Mouse (Mus musculus) urinary bladder, postnatal 14 days (tissue): ENCODE results near the gene Xylb.
"Not testable (repeated sequence)": the region's sequence is repeated elsewhere in the genome, so short reads cannot be mapped to it uniquely, and the experiment has no call there.

Experiments
- DNase-seq: peaks from one replicate; pipeline ENCODE4 v3.0.0; 2021; ENCODE audit warnings: low spot score

Gene Xylb

DNA sequence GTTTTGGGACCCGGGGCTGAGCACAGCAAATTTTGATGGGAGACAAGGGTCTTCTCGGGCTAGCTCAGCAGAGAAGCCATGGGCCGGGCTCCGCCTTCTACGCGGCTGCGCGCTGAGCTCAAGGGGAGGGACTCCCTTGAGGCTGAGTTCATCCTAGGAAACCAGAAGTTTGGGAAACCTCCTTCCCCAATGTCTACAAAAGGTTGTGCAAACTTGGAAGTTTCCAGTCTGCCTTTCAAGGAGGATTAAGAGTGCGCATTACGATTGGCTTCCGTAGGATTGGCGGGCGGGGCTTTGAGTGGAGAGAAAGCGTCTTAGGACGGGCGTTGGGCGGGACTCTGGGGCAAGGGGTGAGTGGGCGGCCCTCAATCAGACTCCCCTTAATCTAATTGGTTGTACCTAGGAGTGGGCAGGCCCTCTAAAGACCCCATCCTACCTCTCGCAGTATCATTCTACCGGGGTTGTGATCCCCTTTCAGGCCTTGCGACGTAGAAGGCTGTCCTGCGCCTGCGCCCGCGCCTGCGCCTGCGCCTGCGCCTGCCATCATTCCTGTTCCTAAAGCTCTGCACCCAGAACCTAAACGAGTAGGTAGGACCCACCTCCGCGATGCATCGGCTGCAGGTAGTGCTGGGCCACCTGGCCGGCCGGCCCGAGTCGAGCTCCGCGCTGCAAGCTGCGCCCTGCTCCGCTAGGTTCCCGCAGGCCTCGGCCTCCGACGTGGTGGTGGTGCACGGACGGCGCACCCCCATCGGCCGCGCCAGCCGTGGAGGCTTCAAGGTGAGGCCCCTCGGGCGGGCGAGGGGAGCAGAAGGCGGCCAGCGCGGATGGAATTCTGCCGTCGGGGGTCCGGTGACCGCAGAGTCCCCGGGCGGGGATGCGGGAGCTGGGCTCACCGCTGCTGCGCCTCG is 16.0 kb upstream of the Xylb start, which contains the start of gene Myd88:
TSS of gene Myd88 (minus strand) at position 503 of the 908 bp plus-strand sequence.
- peak; percentile 98 for DNase-seq

DNA sequence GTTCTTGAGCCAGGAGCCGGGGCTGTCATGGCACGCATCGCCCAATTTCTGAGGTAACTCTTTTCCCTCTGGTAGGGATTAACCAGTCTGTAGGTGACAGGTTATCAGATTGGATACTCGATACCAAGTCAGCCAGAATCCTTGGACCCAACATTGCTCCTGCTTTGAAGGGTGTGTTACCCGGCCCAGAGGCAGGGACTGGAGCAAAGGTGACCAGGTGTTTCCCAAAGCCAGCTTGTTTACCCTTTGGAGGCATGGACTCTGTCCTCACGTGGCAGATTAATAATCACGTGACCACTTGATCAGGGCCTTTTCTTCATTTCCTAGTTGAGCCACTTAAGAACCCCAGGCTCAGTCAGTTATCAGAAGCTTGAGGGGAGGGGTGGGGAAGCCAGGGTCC is 14.5 kb upstream of the Xylb start:
- no peak for DNase-seq

DNA sequence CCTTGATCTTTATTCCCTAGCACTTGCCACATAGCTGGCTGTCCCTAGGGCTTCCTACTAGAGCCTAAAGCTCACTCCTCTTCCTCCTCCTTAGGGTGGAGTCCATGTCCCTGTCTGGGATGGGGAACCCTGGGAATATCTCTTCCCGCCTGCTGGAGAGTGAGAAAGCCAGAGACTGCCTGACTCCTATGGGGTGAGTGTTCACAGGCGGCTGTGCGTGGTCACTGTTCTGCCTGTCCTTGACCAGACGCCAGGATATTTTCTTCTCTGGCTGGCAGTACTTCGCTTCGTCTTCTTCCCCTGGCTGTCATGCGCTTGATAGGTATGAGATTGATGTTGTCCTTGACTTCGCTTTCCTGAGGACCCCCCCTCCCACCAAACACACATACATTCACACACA is 10.8 kb upstream of the Xylb start:
- no peak for DNase-seq

DNA sequence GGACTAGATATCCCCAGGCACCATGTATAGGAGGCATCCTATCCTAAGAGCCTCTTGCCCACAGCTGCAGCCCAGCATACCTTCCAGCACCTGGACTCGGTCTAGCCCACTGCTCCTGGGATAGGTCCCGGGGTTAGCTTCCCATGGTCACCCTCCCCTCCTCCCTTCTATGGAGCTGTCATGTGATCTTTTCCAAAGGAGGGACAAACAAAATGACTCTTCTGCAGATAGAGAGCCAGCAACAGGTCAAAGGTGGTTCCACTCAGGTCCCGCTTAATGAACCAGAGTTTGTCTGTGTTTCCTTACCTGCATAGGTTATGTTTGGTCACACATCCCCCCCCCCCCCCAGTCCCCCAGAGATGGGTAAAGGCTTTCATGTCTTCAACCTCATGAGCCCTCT is 6.7 kb upstream of the Xylb start:
- DNase-seq, result no peak

DNA sequence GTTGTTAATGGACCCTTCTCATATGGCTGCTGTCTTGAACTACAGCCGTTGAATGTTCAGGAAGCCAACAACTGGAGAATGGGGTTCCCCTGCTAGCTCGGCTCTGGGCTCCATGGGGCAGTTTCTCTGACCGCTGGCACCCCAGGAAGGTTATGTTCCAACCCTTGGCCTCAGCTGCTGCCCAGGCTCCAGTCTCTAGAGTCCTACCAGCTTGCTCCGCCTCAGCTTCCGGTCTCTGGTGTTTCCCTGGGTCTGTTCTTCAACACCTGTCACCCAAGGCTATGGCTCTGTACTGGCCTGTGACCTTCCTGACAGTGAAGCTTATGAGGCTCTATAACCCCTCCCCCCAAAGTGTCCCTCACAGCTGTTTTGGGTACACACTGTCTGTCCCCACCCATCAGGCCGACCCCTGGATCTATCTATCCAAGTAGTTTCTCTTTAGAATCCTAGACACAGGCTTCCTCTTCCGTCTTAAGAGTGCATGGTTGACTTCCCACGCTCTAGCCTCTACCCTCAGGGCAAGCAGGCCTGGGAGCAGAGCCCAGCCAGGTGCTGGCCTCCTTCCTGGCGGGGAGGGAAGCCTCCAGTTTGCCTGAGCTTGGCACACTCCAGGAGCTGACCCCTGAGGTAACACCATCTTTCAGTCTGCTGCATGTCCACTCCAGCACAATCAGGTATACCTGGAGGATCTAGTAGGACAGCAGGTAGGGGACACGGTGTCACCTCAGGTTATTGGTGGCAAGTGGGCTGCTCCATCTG is 6.1 kb upstream of the Xylb start:
- DNase-seq, result peak; percentile 40

DNA sequence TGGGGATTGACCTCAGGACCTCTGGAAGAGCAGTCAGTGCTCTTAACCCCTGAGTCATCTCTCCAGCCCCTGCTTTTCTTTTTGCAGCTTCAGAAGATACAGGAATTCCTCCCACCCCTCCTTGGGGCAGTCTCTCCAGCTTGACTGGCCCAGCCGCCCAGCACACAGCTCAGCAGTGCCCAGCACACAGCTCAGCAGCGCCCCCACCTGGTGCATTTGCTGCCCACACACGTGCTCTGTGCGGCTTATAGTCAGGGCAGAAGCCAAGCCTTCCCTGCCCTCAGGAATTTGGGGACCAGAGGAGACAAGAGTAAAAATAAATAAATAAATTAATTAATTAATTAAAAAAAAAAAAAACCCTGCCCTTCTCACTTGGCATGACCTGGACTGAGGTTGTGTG is 5.1 kb upstream of the Xylb start:
- peak; percentile 85 for DNase-seq

DNA sequence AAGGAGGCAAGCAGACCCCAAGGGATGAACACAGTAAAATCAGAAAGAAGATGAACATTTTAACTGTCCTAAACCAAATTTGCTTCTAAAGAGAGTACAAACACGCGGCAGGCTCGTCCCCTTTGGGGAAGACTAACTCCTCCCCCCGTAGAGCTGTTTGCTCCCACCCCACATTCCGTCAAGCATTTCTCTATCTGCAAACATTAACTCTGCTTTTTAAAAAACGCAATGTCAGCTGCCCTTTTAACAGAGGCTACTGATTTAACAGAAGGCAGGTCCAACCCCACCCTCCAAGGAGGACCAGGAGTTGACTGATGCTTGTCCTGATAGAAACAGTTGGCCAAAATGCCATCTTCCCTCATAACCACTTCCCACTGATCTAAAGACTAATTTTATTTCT is 3.3 kb upstream of the Xylb start:
- DNase-seq, result no peak

DNA sequence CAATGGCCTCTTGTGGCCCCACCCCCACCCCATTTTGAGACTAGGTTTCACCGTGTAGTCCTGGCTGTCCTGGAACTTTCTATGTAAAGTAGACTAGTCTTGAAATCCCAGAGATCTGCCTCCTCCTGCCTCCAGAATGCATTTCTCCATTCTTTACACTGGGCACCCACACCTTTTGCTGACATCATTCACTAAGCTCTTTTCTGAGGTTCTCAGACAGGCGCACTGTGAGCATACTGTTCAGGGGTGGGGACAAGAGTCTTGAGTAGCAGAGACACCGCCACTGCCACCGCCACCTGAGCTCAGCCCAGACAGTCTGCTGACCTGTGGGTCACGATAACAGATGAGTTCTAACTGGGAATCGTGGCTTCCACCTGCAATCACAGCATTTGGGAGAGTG is 1.2 kb upstream of the Xylb start:
- DNase-seq, result no peak

DNA sequence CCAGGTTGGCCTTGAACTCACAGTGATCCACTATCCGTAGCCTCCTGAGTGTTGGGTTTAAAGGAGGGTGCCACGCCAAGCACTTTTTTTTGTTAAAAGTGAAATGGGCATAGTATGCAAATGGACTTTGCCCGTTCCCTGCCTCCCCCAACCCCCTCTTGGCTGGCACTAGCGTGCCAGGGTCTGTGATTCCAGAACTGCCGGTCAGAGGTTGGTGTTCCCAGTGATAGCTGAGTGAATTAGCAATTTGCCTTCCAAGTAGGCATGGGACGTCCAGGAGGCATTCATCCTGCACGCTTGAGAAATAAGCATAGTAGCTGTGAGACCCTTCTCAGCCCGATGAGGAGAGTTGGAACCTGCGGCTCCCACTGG is 863 bp downstream of the Xylb start:
- DNase-seq, result no peak

DNA sequence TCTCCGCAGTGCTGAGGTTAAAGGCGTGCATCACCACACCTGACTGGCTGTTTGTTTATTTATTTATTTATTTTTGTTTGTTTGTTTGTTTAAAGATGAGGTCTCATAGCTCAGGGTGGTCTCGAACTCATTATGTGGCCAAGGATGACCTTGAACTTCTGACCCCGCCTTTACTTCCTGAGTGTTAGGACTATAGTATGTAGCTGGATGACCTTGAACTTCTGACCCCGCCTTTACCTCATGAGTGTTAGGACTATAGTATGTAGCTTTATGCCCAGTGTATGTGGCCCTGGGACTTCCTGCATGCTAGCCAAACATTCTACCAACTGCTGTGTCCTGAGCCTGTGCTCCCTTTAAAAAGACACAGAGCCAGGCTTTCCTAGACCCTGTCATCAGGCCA is 4.2 kb downstream of the Xylb start:
- DNase-seq, result no peak

DNA sequence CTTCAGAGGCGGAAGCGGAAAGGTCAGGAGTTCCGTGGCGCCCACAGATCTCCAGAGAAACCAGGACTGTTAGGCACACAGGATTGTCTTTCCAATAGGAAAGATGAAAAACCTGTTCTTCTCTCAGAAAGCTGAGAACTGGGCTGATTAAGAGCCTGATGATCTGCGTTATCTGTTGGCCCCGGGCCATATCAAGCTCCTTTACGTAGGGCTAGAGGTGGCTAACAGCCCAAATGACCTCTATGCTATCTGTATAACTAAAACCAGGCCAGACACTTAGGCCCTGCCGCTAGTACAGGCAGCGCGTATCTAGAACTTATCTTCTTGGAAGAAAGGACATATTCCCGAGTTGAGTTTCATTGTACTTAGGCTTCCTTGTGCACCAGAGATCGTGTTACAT is 6.0 kb downstream of the Xylb start:
- DNase-seq, result no peak

DNA sequence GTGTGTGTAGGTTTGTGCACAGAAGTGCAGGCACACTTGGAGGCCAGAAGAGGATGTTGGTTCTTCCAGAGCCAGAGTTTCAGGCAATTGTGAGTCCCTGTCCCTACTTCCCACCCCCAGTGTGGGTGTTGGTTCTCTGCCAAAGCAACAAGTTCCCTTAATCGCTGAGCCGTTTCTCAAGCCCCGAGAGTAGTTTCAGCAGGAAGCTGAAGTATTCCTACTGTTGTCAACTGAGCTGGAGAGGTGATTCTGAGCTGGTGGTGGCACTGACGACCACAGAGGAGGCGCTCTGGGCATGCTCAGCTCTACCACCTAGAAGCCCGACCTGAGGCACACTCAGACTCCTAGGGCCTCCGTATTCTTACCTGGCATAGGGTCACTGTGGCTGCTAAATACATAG is 8.1 kb downstream of the Xylb start, which contains the start of gene Slc22a14:
TSS of gene Slc22a14 (minus strand) at position 270 of the 400 bp plus-strand sequence.
- no peak for DNase-seq

DNA sequence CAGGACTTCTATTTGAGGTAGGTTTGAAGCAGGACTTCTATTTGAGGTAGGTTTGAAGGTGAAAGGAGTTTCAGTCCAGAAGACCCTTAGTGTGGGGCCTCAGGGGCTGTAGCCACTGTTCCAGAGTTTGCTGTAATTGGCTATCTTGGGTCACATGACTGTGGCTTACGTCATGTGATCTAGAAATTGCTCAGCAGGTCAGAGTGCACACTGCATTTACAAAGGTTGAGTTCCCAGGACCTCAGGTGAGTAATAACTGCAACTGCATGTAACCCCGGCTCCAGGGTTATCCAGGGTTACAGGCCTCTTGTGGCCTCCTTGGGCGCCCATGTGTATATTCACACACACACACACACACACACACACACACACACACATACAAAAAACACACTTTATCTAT is 11.2 kb downstream of the Xylb start:
- DNase-seq, result no peak

DNA sequence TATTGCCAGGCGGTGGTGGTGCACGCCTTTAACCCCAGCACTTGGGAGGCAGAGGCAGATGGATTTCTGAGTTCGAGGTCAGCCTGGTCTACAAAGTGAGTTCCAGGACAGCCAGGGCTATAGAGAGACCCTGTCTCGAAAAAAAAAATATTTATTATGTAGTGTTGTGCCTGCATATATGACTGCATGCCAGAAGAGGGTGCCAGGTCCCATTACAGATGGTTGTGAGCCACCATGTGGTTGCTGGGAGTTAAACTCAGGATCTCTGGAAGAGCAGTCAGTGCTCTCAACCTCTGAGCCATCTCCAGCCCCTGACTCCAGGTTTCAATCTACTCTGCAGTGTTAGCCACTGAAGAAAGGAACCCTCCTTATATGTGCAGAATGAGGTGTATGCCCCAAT is 13.6 kb downstream of the Xylb start:
- not testable (repeated sequence) for DNase-seq

DNA sequence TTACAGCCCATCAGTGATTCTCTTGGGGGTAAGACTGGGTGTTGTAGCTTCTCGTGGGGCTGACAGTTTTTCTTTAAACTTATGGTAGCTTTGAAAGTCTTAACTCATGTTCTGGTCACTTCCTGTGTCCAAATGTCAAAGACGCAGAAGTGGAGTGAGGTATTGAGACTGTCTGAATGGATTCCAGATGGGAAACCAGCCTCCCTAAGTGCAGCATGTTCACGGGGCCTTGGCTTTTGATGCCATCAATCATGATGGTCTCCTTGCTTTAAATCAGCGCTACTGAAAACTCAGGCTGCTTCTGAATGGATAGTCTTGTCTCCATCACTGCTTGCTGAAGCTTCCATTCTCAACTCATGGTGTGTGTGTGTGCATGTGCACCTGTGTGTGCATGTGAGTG is 14.1 kb downstream of the Xylb start:
- no peak for DNase-seq

DNA sequence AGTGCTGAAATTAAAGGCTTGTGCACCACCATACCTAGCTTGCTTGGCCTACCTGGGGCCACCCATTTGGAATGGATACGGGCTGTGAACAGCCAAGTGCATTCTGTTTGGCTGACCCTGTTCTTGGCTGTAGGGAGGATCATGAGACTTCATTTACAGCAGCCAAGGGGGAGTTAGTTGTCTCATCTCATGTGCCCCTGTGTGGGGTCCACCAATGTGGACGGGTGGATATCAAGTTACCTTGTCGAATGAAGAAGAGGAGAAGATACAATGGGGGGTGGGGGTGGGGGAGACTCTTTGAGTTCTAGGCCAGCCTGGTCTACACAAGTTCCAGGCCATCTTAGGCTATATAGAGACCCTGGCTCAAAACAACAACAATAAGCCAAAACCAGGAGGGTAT is 17.8 kb downstream of the Xylb start:
- DNase-seq, result no peak

DNA sequence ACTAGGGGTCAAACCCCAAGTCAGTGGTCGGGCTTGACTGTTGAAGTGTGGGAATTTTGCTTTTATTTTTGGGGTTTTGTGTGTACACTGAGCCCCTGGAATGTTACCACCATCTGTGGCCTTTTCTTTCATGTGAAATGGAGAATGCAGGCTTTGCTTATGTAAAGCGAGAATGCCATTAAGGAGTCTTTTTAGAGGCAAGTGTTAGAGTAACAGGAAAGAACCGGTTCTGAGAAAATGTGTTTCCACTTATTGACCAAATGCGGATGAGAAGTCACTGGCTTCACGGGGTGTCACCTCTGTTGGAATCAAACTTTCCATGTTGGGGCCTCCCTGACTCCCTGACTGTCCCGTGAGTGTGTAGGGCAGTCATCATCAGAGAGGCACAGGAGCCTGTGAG is 18.4 kb downstream of the Xylb start:
- no peak for DNase-seq

DNA sequence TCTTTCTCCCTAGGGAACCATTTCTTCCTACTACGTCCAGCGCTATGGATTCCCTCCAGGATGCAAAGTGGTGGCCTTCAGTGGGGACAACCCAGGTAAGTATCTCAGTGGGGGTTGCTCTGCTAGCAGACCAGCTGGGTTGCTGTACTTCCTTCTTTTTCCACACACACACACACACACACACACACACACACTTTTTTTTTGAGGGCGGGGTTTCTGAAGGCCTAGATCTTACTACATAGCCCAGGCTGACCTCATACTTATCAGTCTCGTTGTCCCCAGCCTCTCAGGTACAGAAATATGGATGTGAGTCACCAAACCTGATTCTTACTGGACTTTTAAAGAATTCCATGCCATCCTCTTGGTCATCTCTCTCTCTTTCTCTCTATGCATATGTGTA is 21.1 kb downstream of the Xylb start:
- DNase-seq, result no peak

DNA sequence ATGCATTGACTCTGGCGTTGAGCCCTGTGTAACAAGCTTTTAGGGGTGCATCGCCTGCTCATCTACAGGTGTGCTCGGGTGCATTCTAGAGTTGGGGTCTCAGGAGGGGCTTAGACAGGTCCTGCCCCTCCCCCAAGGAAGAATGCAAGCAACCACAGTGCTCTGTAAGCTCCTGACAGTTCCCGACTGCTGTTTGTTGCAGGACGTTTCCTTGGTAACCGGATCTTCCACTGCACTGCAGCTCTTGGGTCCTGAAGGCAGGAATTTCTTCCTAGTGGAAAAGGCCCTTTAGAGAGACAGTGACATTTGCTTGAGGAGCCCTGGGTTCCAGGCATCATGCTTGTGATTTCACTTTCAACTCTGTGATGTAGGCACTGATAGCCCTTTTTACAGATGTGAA is 25.4 kb downstream of the Xylb start:
- no peak for DNase-seq

DNA sequence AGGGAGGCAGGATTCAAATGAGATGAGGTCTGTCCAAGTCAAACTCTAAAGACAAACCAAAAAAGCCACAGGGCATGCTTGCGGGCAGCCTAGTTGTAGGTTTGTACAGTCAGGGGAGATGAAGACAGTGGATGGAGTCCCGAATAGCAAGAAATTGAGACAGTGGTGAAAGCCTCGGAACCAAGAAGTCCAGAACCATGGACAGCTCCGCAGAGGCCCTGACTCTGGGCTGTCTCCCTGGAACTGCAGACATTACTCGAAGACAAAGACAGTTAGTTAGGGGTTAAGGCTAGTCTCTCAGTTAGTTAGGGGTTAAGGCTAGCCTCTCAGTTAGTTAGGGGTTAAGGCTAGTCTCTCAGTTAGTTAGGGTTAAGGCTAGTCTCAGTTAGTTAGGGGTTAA is 31.8 kb downstream of the Xylb start:
- peak; percentile 16 for DNase-seq

DNA sequence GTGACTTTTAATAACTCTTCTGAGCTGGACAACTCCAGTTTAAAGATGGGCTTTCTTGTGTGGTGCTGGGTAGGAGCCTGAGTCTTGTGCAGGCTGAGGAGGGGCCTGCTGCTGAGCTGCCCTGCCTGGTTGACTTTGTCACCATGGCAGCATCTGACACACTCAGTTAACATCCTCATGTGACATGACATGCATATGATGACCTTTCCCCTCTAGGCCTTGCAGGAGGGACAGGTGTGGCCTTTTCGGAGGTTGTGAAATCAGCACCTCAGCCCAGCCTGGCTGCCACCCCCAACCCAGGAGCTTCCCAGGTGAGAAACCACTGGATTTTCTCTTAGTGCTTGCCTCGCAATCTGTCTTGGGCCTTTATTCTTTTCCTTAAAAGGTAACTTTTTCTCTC is 33.0 kb downstream of the Xylb start:
- no peak for DNase-seq

DNA sequence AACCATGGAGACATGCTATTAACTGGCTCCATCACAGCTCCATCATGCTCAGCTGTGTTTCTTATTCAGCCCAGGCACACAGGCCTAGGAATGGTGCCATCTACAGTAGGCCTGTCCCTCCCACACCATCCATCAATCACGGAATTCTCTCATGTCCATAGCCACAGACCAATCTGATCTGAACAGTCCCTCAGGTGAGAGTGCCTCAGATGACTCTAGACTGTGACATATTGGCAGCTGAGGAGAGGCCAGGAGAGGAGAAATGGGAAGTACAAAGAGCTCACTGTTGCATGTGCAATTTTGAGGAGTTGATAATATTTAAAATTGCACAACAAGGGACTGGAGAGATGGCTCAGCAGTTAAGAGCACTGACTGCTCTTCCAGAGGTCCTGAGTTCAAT is 37.6 kb downstream of the Xylb start:
- DNase-seq, result no peak

DNA sequence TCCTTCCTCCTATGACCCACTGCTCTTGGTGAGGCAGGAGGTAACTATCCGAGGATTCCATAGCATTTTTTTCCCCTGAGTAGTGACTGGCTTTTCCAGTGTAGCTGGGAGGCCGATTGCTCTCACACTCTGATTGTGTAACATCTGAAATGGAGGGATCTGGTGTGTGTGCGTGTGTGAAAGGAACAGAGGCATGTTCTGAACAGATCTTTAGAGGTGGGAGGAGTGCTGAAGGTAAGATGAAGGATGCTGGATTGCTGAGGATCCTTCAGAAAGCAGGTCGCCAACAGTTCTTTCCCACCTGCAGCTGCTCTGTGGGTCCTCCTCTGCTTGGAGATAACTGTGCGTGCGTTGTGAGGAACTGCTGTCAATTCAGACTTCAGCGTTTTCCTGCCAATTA is 44.2 kb downstream of the Xylb start:
- no peak for DNase-seq
